Mouse (Mus musculus): Measurements from ENCODE around the gene Lzts2.

GRCm38 (mm10) chr19:45032570-45033332, 18.5 kb downstream of the Lzts2 start:
- 0 out of 2 replicates have a peak, but pooled peaks have one; percentile 10 for TF ChIP-seq CTCF (IDR thresholded peaks at IDR 0.05; ENCODE audit: insufficient read depth, low read length)
- TF ChIP-seq POLR2A (IDR thresholded peaks at IDR 0.05; ENCODE audit: borderline replicate concordance, extremely low read depth, low read depth, low read length) = no peak
